Mouse (Mus musculus) myocyte (in vitro differentiated cells): Measurements from ENCODE around the gene Psmc3ip. TPM values are rescaled to one million over a fixed set of nuclear protein-coding genes. Genes with fewer than 3 reads are reported as not detected.

Experiments
- H3K27me3 ChIP-seq: one replicate; pipeline ENCODE4 v1.6.1; 2011; ENCODE audit not compliant: control insufficient read depth, insufficient read depth, insufficient read length
- H3K36me3 ChIP-seq: one replicate; pipeline ENCODE4 v1.6.1; 2011; ENCODE audit not compliant: control insufficient read depth, insufficient read depth
- H3K4me2 ChIP-seq: one replicate; pipeline ENCODE4 v1.6.1; 2011; ENCODE audit warnings: low read depth, control low read depth
- H3K4me3 ChIP-seq: one replicate; pipeline ENCODE4 v1.5.1; 2011; ENCODE audit warnings: mild to moderate bottlenecking, control low read depth, moderate library complexity
- H3K79me2 ChIP-seq: one replicate; pipeline ENCODE4 v1.6.1; 2011; ENCODE audit not compliant: control insufficient read depth, insufficient read depth
- H3ac ChIP-seq: one replicate; pipeline ENCODE4 v1.6.1; 2011; ENCODE audit not compliant: control insufficient read depth, insufficient read length
- CEBPB ChIP-seq: IDR thresholded peaks from 2 replicates; pipeline ENCODE4 v1.6.1; 2011; ENCODE audit warnings: mild to moderate bottlenecking, moderate library complexity; ENCODE audit not compliant: poor library complexity, insufficient read depth, severe bottlenecking
- E2F4 ChIP-seq: IDR thresholded peaks from one replicate; pipeline ENCODE4 v1.6.1; 2011; ENCODE audit warnings: mild to moderate bottlenecking, control low read depth, moderate library complexity; ENCODE audit not compliant: insufficient read depth
- MAX ChIP-seq: IDR thresholded peaks from one replicate; pipeline ENCODE4 v1.6.1; 2011; ENCODE audit warnings: low read depth, mild to moderate bottlenecking, control low read depth
- MYOD1 ChIP-seq, 3 experiments: IDR thresholded peaks; one replicate each; pipeline ENCODE4 v1.6.1; 2011; ENCODE audit warnings: control low read depth in 2 of 3, low read depth in 2 of 3, mild to moderate bottlenecking in 2 of 3, moderate library complexity in 1 of 3; ENCODE audit not compliant: insufficient read length in 2 of 3, control insufficient read depth in 1 of 3
- MYOG ChIP-seq, 3 experiments: IDR thresholded peaks; one replicate each; pipeline ENCODE4 v1.6.1; 2011; ENCODE audit warnings: control low read depth in 2 of 3, low read depth in 2 of 3, mild to moderate bottlenecking in 2 of 3; ENCODE audit not compliant: insufficient read length in 2 of 3, control insufficient read depth in 1 of 3, insufficient read depth in 1 of 3
- POLR2A ChIP-seq: IDR thresholded peaks from one replicate; pipeline ENCODE4 v1.6.1; 2011; ENCODE audit warnings: low read depth, mild to moderate bottlenecking, control low read depth, moderate library complexity; ENCODE audit not compliant: insufficient read length
- POLR2AphosphoS2 ChIP-seq: IDR thresholded peaks from one replicate; pipeline ENCODE4 v1.6.1; 2011; ENCODE audit warnings: low read depth, control low read depth; ENCODE audit not compliant: insufficient read length
- REST ChIP-seq: IDR thresholded peaks from one replicate; pipeline ENCODE4 v1.6.1; 2011; ENCODE audit warnings: mild to moderate bottlenecking, control low read depth, moderate library complexity; ENCODE audit not compliant: insufficient read depth, insufficient read length
- SRF ChIP-seq: IDR thresholded peaks from one replicate; pipeline ENCODE4 v1.6.1; 2011; ENCODE audit warnings: low read depth; ENCODE audit not compliant: control insufficient read depth, insufficient read length
- TCF12 ChIP-seq: IDR thresholded peaks from one replicate; pipeline ENCODE4 v1.6.1; 2011; ENCODE audit warnings: mild to moderate bottlenecking, control low read depth; ENCODE audit not compliant: poor library complexity, insufficient read depth, severe bottlenecking
- TCF3 ChIP-seq: IDR thresholded peaks from one replicate; pipeline ENCODE4 v1.6.1; 2011; ENCODE audit warnings: low read depth, control low read depth; ENCODE audit not compliant: insufficient read length
- USF1 ChIP-seq: IDR thresholded peaks from one replicate; pipeline ENCODE4 v1.6.1; 2011; ENCODE audit warnings: low read depth, mild to moderate bottlenecking, control low read depth, moderate library complexity
- polyA plus RNA-seq: library from polyadenylated mRNA; unstranded; fragments of >200 nt; fragmentation: generic; extraction: Trizol; gene quantifications from one replicate; pipeline ENCODE4 v1.2.1, GENCODE M21; 2012; ENCODE audit warnings: missing spikeins

The Psmc3ip gene
- polyA plus RNA-seq, 1 experiment, result 7.1 TPM

- Histone ChIP-seq H3ac (peak within 1 kb of the TSS; percentile 48), H3K36me3 (peaks cover 28% of the 10 kb centered on the region)
Measured at GRCm38 (mm10) chr11:101086756-101087681, 8.2 kb downstream of the Psmc3ip start, which contains the start of gene Mlx. Gene Mlx (plus strand): TSS chr11:101087277.

GRCm38 (mm10) chr11:101086323-101086674 is 8.9 kb downstream of the Psmc3ip start:
- H3K79me2 ChIP-seq, result peaks cover 20% of the 10 kb centered on the region
- peak overlapping the region; percentile 94 for H3K4me2 ChIP-seq
- TF ChIP-seq USF1, result no peak
- H3K36me3 ChIP-seq, result peaks cover 21% of the 10 kb centered on the region
- H3ac ChIP-seq, result no peak overlapping the region
- H3K27me3 ChIP-seq, result no peaks in the 10 kb centered on the region
- H3K4me3 ChIP-seq, result peak overlapping the region; percentile 68

More at GRCm38 (mm10) chr11:101086756-101087681, 8.2 kb downstream of the Psmc3ip start, which contains the start of gene Mlx:
- peak within 1 kb of the TSS; percentile 68 for H3K4me3 ChIP-seq
- no peaks in the 10 kb centered on the region for H3K27me3 ChIP-seq
- H3K4me2 ChIP-seq, result peak within 1 kb of the TSS; percentile 94
- H3K79me2 ChIP-seq, result peaks cover 20% of the 10 kb centered on the region
- TF ChIP-seq MYOD1 (IDR thresholded peaks at IDR 0.05; ENCODE audit: control insufficient read depth in 1 of 3, insufficient read length in 2 of 3, low read depth in 2 of 3), result peak in 1 of 3 experiments; percentile 54
- TF ChIP-seq TCF12, result no peak
- TF ChIP-seq USF1, result peak; percentile 99
- no peak for TF ChIP-seq TCF3
- TF ChIP-seq POLR2AphosphoS2, result peak; percentile 95
- TF ChIP-seq MYOG (IDR thresholded peaks at IDR 0.05; ENCODE audit: control insufficient read depth in 1 of 3, insufficient read depth in 1 of 3, insufficient read length in 2 of 3, low read depth in 2 of 3), result peak in 1 of 3 experiments; percentile 58
- peak; percentile 68 for TF ChIP-seq POLR2A

- peak overlapping the region; percentile 94 for H3K4me2 ChIP-seq
- H3K4me3 ChIP-seq, result peak overlapping the region; percentile 68
- no peaks in the 10 kb centered on the region for H3K27me3 ChIP-seq
- TF ChIP-seq POLR2AphosphoS2 (no peak), MYOD1 (IDR thresholded peaks at IDR 0.05; ENCODE audit: control insufficient read depth in 1 of 3, insufficient read length in 2 of 3, low read depth in 2 of 3) (no peak), TCF3 (no peak), TCF12 (no peak), REST (no peak)
- H3K79me2 ChIP-seq, result peaks cover 20% of the 10 kb centered on the region
- H3K36me3 ChIP-seq, result peaks cover 18% of the 10 kb centered on the region
- H3ac ChIP-seq, result no peak overlapping the region
Measured at GRCm38 (mm10) chr11:101085617-101086322, 9.5 kb downstream of the Psmc3ip start.

GRCm38 (mm10) chr11:101084811-101085210 is 10.4 kb downstream of the Psmc3ip start:
- H3K4me2 ChIP-seq, result no peak overlapping the region
- H3K4me3 ChIP-seq, result no peak overlapping the region
- TF ChIP-seq TCF12, result no peak
- no peak for TF ChIP-seq MAX
- TF ChIP-seq POLR2A, result no peak
- no peak for TF ChIP-seq POLR2AphosphoS2
- TF ChIP-seq USF1, result no peak
- no peak for TF ChIP-seq REST
- TF ChIP-seq MYOG (IDR thresholded peaks at IDR 0.05; ENCODE audit: control insufficient read depth in 1 of 3, insufficient read depth in 1 of 3, insufficient read length in 2 of 3, low read depth in 2 of 3), result no peak
- no peak for TF ChIP-seq TCF3
- no peak for TF ChIP-seq E2F4
- no peak for TF ChIP-seq SRF
- no peak for TF ChIP-seq MYOD1 (IDR thresholded peaks at IDR 0.05; ENCODE audit: control insufficient read depth in 1 of 3, insufficient read length in 2 of 3, low read depth in 2 of 3)
- TF ChIP-seq CEBPB, result no peak
- peaks cover 20% of the 10 kb centered on the region for H3K79me2 ChIP-seq
- no peak overlapping the region for H3ac ChIP-seq
- H3K27me3 ChIP-seq, result no peaks in the 10 kb centered on the region
- H3K36me3 ChIP-seq, result peaks cover 10% of the 10 kb centered on the region

GRCm38 (mm10) chr11:101084246-101084645 is 11.0 kb downstream of the Psmc3ip start:
- Histone ChIP-seq H3K79me2 (peaks cover 20% of the 10 kb centered on the region), H3K27me3 (no peaks in the 10 kb centered on the region), H3K36me3 (peaks cover 7% of the 10 kb centered on the region), H3K4me3 (peak overlapping the region; percentile 97), H3ac (no peak overlapping the region), H3K4me2 (peak overlapping the region; percentile 96)
- no peak for TF ChIP-seq E2F4
- TF ChIP-seq MAX, result no peak
- TF ChIP-seq USF1, result no peak
- no peak for TF ChIP-seq REST
- no peak for TF ChIP-seq TCF3
- no peak for TF ChIP-seq MYOD1 (IDR thresholded peaks at IDR 0.05; ENCODE audit: control insufficient read depth in 1 of 3, insufficient read length in 2 of 3, low read depth in 2 of 3)
- TF ChIP-seq CEBPB, result no peak
- TF ChIP-seq SRF, result no peak
- TF ChIP-seq POLR2AphosphoS2, result no peak
- TF ChIP-seq MYOG (IDR thresholded peaks at IDR 0.05; ENCODE audit: control insufficient read depth in 1 of 3, insufficient read depth in 1 of 3, insufficient read length in 2 of 3, low read depth in 2 of 3), result no peak
- no peak for TF ChIP-seq TCF12
- TF ChIP-seq POLR2A, result no peak
